Mouse (Mus musculus): Measurements from ENCODE around the gene Zfp213. TPM values are rescaled to one million over a fixed set of nuclear protein-coding genes. Genes with fewer than 3 reads are reported as not detected.

The Zfp213 gene
- polyA plus RNA-seq, 1 experiment: 7.8 TPM

- TF ChIP-seq POLR2A (IDR thresholded peaks at IDR 0.05; ENCODE audit: low read depth, low read length) (no peak), CTCF (IDR thresholded peaks at IDR 0.05; ENCODE audit: extremely low read depth, insufficient read length, insufficient replicate concordance, low read depth, low read length) (no peak)
- WGBS: 34% methylated on average over 7 of the region's 7 CpGs
- H3K4me3 ChIP-seq (ENCODE audit: low read depth, low read length): peak overlapping the region; percentile 4; the same call in 1 of the 2 replicates
- no peaks in the 10 kb centered on the region for H3K27me3 ChIP-seq (ENCODE audit: control insufficient read depth, insufficient read depth, low read length)
- H3K27ac ChIP-seq (ENCODE audit: insufficient read depth, low read depth, low read length): peak overlapping the region; percentile 61
- H3K4me1 ChIP-seq (ENCODE audit: control insufficient read depth, insufficient read depth, insufficient read length, low read length): peaks cover 10% of the 10 kb centered on the region
- peaks cover 25% of the 10 kb centered on the region for H3K36me3 ChIP-seq (ENCODE audit: control insufficient read depth, insufficient read depth, low read length)
Observed at GRCm38 (mm10) chr17:23555243-23555916, 8.7 kb downstream of the Zfp213 start.

- H3K27ac ChIP-seq (ENCODE audit: insufficient read depth, low read depth, low read length): no peak overlapping the region
- H3K4me1 ChIP-seq (ENCODE audit: control insufficient read depth, insufficient read depth, insufficient read length, low read length): peaks cover 10% of the 10 kb centered on the region
- no peaks in the 10 kb centered on the region for H3K27me3 ChIP-seq (ENCODE audit: control insufficient read depth, insufficient read depth, low read length)
- peaks cover 23% of the 10 kb centered on the region for H3K36me3 ChIP-seq (ENCODE audit: control insufficient read depth, insufficient read depth, low read length)
- TF ChIP-seq CTCF (IDR thresholded peaks at IDR 0.05; ENCODE audit: extremely low read depth, insufficient read length, insufficient replicate concordance, low read depth, low read length) (no peak), POLR2A (IDR thresholded peaks at IDR 0.05; ENCODE audit: low read depth, low read length) (no peak)
- H3K4me3 ChIP-seq (ENCODE audit: low read depth, low read length): no peak overlapping the region
Observed at GRCm38 (mm10) chr17:23554321-23554720, 9.7 kb downstream of the Zfp213 start.

GRCm38 (mm10) chr17:23553634-23554120 is 10.4 kb downstream of the Zfp213 start:
- Histone ChIP-seq H3K27ac (ENCODE audit: insufficient read depth, low read depth, low read length) (no peak overlapping the region), H3K27me3 (ENCODE audit: control insufficient read depth, insufficient read depth, low read length) (no peaks in the 10 kb centered on the region), H3K36me3 (ENCODE audit: control insufficient read depth, insufficient read depth, low read length) (peaks cover 17% of the 10 kb centered on the region), H3K4me3 (ENCODE audit: low read depth, low read length) (no peak overlapping the region), H3K4me1 (ENCODE audit: control insufficient read depth, insufficient read depth, insufficient read length, low read length) (peaks cover 10% of the 10 kb centered on the region)
- WGBS: 75% methylated on average over 1 of the region's 1 CpGs
- TF ChIP-seq CTCF (IDR thresholded peaks at IDR 0.05; ENCODE audit: extremely low read depth, insufficient read length, insufficient replicate concordance, low read depth, low read length) (no peak), POLR2A (IDR thresholded peaks at IDR 0.05; ENCODE audit: low read depth, low read length) (no peak)

- Histone ChIP-seq H3K27me3 (ENCODE audit: control insufficient read depth, insufficient read depth, low read length) (no peaks in the 10 kb centered on the region), H3K4me1 (ENCODE audit: control insufficient read depth, insufficient read depth, insufficient read length, low read length) (peaks cover 10% of the 10 kb centered on the region), H3K4me3 (ENCODE audit: low read depth, low read length) (no peak overlapping the region), H3K27ac (ENCODE audit: insufficient read depth, low read depth, low read length) (no peak overlapping the region), H3K36me3 (ENCODE audit: control insufficient read depth, insufficient read depth, low read length) (peaks cover 12% of the 10 kb centered on the region)
- whole genome bisulfite sequencing: 92% methylated on average over 8 of the region's 8 CpGs
- TF ChIP-seq POLR2A (IDR thresholded peaks at IDR 0.05; ENCODE audit: low read depth, low read length) (no peak), CTCF (IDR thresholded peaks at IDR 0.05; ENCODE audit: extremely low read depth, insufficient read length, insufficient replicate concordance, low read depth, low read length) (no peak)
Observed at GRCm38 (mm10) chr17:23552896-23553633, 11.0 kb downstream of the Zfp213 start.

GRCm38 (mm10) chr17:23551963-23552362 is 12.1 kb downstream of the Zfp213 start:
- Histone ChIP-seq H3K27ac (ENCODE audit: insufficient read depth, low read depth, low read length) (no peak overlapping the region), H3K4me3 (ENCODE audit: low read depth, low read length) (no peak overlapping the region), H3K4me1 (ENCODE audit: control insufficient read depth, insufficient read depth, insufficient read length, low read length) (peaks cover 10% of the 10 kb centered on the region), H3K27me3 (ENCODE audit: control insufficient read depth, insufficient read depth, low read length) (no peaks in the 10 kb centered on the region), H3K36me3 (ENCODE audit: control insufficient read depth, insufficient read depth, low read length) (peaks cover 2% of the 10 kb centered on the region; the same call in 1 of the 2 replicates)
- no peak for TF ChIP-seq POLR2A (IDR thresholded peaks at IDR 0.05; ENCODE audit: low read depth, low read length)
- no peak for TF ChIP-seq CTCF (IDR thresholded peaks at IDR 0.05; ENCODE audit: extremely low read depth, insufficient read length, insufficient replicate concordance, low read depth, low read length)
- WGBS: 51% methylated on average over 5 of the region's 5 CpGs

GRCm38 (mm10) chr17:23551416-23551815 is 12.6 kb downstream of the Zfp213 start:
- H3K27me3 ChIP-seq (ENCODE audit: control insufficient read depth, insufficient read depth, low read length): no peaks in the 10 kb centered on the region
- H3K36me3 ChIP-seq (ENCODE audit: control insufficient read depth, insufficient read depth, low read length): no peaks in the 10 kb centered on the region
- no peak for TF ChIP-seq POLR2A (IDR thresholded peaks at IDR 0.05; ENCODE audit: low read depth, low read length)
- TF ChIP-seq CTCF (IDR thresholded peaks at IDR 0.05; ENCODE audit: extremely low read depth, insufficient read length, insufficient replicate concordance, low read depth, low read length): no peak
- H3K4me1 ChIP-seq (ENCODE audit: control insufficient read depth, insufficient read depth, insufficient read length, low read length): peaks cover 10% of the 10 kb centered on the region
- H3K4me3 ChIP-seq (ENCODE audit: low read depth, low read length): no peak overlapping the region
- H3K27ac ChIP-seq (ENCODE audit: insufficient read depth, low read depth, low read length): no peak overlapping the region

- Histone ChIP-seq H3K27me3 (ENCODE audit: control insufficient read depth, insufficient read depth, low read length) (no peaks in the 10 kb centered on the region), H3K27ac (ENCODE audit: insufficient read depth, low read depth, low read length) (peak overlapping the region; percentile 32), H3K36me3 (ENCODE audit: control insufficient read depth, insufficient read depth, low read length) (no peaks in the 10 kb centered on the region), H3K4me1 (ENCODE audit: control insufficient read depth, insufficient read depth, insufficient read length, low read length) (peaks cover 10% of the 10 kb centered on the region), H3K4me3 (ENCODE audit: low read depth, low read length) (peak overlapping the region; percentile 69)
- TF ChIP-seq CTCF (IDR thresholded peaks at IDR 0.05; ENCODE audit: extremely low read depth, insufficient read length, insufficient replicate concordance, low read depth, low read length) (no peak), POLR2A (IDR thresholded peaks at IDR 0.05; ENCODE audit: low read depth, low read length) (no peak)
- WGBS: under 1% methylated on average over 15 of the region's 15 CpGs
Observed at GRCm38 (mm10) chr17:23550856-23551255, 13.2 kb downstream of the Zfp213 start.
